Mouse (Mus musculus): ENCODE data around the gene Tmem53.

- TF ChIP-seq POLR2A (IDR thresholded peaks at IDR 0.05; ENCODE audit: borderline replicate concordance, insufficient read depth, low read length) (no peak), CTCF (IDR thresholded peaks at IDR 0.05; ENCODE audit: borderline replicate concordance, insufficient read depth, low read depth, low read length) (no peak)
Observed at GRCm38 (mm10) chr4:117262987-117263386, 11.2 kb downstream of the Tmem53 start.
